Mouse (Mus musculus): Measurements from ENCODE around the gene Usp7.

Usp7 gene

GRCm38 (mm10) chr16:8791949-8792557, at the start of gene Usp7:
Gene Usp7 (minus strand): TSS chr16:8792308.
- in situ Hi-C loops (cut with MboI), result no loop called here

- in situ Hi-C loops (cut with MboI), result no loop called here
Observed at GRCm38 (mm10) chr16:8840557-8840956, 48.4 kb upstream of the Usp7 start.

- in situ Hi-C loops (cut with MboI), result no loop called here
Observed at GRCm38 (mm10) chr16:8838921-8839320, 46.8 kb upstream of the Usp7 start.

GRCm38 (mm10) chr16:8837595-8837994, 45.5 kb upstream of the Usp7 start:
- in situ Hi-C loops (cut with MboI), result no loop called here

DNA sequence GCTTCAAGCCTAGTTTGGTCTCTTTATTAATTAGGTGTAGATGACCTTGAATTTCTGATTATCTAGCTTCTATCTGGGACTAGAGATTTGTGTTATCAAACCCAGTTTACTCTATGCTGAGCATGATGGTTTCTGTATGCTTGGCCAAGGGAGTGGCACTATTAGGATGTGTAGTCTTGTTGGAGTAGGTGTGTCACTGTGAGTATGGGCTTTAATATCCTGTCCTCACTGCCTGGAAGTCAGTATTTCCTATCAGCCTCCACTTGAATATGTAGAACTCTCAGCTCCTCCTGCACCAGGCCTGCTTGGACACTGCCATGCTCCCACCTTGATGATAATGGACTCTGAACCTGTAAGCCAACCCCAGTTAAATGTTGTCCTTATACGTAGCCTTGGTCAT, 44.8 kb upstream of the Usp7 start:
- in situ Hi-C loops (cut with MboI), result no loop called here

DNA sequence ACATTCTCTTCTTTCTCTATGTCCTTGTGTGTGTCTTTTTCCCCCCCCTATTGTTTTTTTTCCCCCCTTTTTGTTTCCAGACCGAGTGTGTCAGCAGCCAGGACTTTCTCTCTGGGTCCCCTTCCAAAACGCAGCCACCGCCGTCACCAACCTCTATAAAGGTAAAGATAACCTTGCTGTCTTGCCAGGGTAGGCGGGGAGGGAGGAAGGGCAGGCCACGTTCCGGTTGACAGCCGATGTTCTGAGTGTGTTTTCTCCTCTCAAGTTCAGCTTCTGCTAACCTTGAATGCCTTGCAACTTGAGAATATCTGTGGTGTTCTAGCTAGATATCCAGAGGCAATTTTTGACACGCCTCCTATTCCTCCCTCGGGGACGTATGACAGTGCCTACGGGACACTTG, 39.1 kb upstream of the Usp7 start:
- in situ Hi-C loops (cut with MboI), result no loop called here

DNA sequence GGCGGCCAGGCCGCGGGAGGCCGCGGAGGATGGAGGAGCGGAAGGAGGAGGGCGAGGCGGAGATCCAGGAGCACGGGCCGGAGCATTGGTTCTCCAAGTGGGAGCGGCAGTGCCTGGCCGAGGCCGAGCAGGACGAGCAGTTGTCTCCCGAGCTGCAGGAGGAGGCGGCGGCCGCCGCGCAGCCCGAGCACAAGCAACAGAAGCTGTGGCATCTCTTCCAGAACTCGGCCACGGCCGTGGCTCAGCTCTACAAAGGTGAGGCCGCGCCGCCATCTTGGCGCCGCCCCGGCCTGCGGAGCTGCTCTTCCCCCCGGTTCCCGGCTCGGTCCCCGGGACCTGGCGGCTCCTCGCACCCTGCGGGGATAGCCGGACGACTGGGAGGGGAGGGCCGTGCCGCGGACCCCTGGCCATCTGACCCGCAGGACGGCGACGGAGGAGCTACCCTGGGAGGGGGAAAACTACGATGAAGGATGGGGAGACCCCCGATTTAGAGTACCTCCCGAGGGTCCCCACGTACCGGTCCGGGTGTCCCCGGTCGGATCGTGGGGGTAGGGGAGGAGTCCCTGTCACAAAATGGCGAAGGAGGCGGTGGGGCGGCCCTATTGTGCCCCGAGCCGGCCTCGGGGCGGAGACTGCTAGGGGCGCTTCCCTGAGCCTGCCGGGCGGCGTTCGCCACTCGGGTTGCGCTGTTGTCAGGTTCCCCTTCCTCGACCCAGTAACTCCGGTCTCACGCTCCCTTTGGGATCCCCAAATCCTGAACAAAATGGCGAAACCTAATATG, 38.5 kb upstream of the Usp7 start:
- in situ Hi-C loops (cut with MboI), result no loop called here

DNA sequence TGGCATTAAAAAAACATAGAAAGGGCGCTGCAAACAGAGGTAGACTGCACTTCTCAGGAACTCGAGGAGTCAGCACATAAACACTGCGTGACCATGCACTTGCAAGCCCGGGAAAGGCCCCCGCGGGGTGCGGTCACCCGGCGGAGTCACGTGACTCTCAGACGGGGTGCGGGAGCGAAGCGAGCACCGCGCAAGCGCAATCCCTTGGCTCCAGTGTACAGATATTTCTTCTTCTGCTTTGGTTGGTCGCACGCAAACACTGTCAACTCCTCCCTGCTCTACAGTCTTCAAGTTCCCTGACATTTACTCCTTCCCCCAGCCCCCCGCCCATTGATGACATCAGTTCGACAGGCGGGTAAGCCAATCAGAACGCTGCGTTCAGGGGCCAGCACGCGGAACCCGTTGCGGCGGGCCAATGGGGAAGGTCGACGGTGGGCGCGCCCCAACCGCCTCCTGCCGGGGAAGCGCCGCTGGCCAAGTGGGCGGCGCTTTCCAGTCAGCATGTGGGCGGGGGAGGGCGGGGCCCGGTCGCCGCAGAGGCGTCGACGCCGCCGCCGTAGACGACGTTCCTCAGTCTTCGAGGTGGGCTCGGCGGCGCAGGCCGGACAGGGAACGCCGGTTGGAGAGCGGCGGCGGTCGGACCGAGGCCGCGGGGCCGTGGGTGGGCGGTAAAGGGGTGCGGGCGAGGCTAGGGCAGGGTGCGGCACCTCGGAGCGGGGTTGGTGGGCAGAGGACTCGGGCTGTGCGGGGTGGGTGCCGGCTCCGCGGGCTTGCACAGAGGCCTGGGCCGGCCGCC, 37.7 kb upstream of the Usp7 start, which contains the start of gene 1810013L24Rik:
Gene 1810013L24Rik (plus strand): TSS at position 537 of the 796 bp plus-strand sequence.
- in situ Hi-C loops (cut with MboI), result no loop called here

GRCm38 (mm10) chr16:8828636-8829563, 36.8 kb upstream of the Usp7 start:
- in situ Hi-C loops (cut with MboI), result no loop called here

DNA sequence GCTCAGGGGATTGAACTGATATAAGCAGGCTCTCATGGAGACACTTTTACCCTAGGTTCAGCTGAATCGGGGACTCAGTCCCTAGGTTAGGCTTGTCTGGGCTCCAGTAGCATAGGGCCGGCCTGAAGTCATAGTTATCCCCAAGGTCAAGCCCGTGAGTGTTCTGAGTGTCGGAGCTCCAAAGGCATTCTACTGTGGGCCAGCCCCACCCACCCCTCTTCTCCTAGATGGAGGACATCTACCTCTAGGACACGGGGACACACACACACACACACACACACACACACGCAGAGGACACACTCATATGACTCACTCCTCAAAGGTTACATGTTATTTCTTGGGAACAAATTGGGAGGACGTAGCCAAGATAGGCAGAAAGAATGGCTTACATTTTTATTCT, 35.3 kb upstream of the Usp7 start:
- in situ Hi-C loops (cut with MboI), result no loop called here

DNA sequence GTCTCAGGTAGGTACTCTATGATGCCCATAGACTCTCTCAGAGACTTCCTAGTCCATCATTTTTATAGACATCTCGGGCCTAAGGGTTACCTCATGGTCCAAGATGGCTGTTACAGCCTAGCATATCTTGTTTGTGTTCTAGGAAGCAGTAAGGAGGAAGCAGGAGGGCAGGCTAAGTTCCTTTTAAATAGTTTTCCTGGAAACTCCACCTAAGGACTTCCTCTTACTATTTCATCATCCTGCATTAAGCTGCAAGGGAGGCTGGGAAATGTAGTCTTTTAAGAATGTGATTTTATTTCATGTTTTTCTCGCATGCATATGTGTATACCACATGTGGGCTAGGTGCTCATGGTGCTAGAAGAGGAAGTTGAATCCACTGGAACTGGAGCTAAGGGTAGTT, 31.6 kb upstream of the Usp7 start:
- in situ Hi-C loops (cut with MboI), result no loop called here

DNA sequence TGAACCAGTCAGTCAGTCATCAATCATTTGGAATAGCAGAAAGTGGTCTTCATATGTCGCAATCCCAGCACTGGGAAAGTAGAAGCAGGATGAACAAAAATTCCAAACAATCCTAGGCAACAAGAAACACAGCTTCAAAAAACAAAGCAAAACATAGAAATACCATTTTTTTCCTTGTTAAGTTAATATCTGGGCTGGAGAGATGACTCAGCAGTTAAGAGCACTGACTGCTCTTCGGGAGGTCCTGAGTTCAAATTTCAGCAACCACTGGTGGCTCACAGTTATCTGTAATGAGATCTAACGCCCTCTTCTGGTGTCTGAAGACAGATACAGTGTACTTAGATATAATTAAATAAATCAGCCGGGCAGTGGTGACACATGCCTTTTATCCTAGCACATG, 30.5 kb upstream of the Usp7 start:
- in situ Hi-C loops (cut with MboI), result no loop called here

GRCm38 (mm10) chr16:8821429-8821828, 29.3 kb upstream of the Usp7 start:
- in situ Hi-C loops (cut with MboI), result no loop called here

DNA sequence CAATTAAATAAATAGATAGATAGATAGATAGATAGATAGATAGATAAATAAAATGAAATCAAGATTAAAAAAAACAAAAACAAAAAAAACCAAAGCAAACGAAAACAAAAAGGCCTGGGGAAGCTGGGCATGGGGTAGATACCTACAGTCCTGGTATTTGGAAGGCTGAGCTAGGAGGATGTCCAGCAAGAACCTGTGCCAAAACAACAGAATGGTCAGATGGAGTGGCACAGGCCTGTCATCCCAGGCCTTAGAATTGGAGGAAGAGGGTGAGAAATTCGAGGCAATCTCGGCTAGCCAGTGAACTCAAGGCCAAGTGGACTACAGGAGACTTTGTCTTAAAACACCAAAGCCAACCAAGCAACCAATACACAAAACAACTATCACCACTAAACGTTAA, 25.8 kb upstream of the Usp7 start:
- in situ Hi-C loops (cut with MboI), result loop anchor here (10.0 kb wide), 1 partner anchor 47 kb away; no protein-coding TSS in a partner anchor

DNA sequence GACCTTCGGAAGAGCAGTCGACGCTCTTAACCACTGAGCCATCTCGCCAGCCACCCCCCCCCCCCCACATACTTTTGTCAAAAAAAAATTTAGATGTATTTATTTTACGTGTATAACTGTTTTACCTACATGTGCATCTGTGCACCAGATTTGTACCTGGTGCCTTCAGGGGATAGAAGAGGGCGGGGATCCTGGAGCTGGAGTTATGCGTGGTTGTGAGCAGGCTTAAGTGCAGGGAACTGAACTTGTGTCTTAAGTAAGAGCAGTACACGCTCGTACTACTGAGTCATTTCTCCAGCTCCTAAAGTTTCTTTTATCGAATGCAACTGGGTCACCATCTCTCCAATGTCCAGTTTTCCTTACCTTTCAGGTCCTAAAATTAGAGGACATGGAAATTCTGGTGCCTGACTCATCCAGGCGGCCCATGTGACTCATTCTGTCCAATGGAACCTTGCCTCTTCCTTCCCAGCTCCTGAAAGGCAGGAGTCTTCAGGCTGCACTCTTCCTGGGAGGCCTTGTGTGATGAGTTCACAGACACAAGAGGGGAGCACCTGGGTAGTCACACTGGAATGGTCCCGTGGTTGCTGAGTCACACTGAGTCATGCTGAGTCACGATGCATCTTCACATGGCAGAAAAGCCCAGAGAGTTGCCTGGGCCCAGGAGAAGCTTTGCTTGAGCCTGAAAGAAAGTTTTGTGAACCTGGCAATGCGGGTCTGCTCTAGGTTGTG, 18.5 kb upstream of the Usp7 start:
- in situ Hi-C loops (cut with MboI), result loop anchor here (10.0 kb wide), 1 partner anchor 54 kb away; no protein-coding TSS in a partner anchor

DNA sequence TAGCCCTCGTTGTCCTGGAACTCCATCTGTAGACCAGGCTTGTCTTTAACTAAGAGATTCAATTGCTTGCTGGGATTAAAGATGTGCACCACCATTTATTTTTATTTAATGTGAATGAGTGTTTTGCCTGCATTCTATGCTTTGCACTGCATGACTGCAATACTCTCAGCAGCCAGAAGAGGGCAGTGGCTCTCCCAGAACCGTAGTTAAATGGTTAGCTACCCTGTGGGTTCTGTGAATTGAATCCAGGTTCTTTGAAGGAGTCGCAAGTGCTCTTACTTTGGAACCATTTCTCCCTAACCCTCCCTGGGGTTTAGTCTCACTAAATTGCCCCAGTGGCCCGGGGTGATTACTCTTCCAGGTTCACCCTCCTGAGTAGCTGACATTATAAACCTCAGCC, 14.6 kb upstream of the Usp7 start:
- in situ Hi-C loops (cut with MboI), result no loop called here

DNA sequence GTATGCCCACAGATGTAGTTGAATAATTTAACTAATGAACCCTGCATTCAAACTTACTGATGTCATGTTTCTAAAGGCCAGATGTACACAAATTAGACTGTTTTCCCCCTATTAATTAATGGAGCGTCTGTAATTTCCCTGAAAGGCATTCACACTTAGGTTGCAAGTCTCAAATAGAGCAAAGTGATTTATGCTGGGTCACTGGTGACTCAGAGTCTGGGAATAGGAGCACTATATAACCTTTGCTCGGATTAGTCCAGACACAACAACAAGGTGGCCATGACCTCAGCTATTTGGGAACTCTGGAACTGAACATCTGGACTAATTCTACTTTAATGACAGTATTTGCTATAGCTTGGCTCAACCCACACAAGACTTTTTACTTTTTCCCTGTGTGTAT, 3.8 kb upstream of the Usp7 start:
- in situ Hi-C loops (cut with MboI), result no loop called here

- in situ Hi-C loops (cut with MboI), result no loop called here
Observed at GRCm38 (mm10) chr16:8794952-8795351, 2.8 kb upstream of the Usp7 start.

DNA sequence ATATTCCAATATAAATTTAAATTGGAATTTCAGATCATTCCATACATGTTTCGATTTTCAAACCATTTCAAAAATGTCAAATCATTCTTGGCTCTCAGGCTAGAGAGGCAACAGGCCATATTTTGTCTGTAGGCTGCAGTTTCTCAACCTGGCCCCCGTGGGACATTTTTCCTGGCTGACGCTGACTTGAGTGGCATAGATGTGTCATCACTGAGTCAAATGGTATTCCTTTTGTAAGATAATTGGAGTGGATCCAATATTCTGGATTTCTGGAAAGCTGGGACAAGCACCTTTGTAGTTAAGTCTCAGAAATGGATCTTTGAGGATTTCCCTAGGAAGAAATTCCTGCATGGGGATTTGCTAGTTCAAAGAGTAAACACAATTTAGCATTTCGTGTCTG, 1.2 kb downstream of the Usp7 start:
- in situ Hi-C loops (cut with MboI), result no loop called here

GRCm38 (mm10) chr16:8784753-8785152, 7.4 kb downstream of the Usp7 start:
- in situ Hi-C loops (cut with MboI), result no loop called here

Measured in mature B cell (primary cell).